Mouse (Mus musculus) ovary, adult 18-20 months (tissue): ENCODE results near the gene Elk4.
A peak's percentile ranks its signal among the peaks of the same experiment; 100 is the strongest.

Source experiments
- DNase-seq: peaks from one replicate; pipeline ENCODE4 v3.0.0; 2022; ENCODE audit warnings: low spot score, mixed read lengths

The Elk4 gene

DNA sequence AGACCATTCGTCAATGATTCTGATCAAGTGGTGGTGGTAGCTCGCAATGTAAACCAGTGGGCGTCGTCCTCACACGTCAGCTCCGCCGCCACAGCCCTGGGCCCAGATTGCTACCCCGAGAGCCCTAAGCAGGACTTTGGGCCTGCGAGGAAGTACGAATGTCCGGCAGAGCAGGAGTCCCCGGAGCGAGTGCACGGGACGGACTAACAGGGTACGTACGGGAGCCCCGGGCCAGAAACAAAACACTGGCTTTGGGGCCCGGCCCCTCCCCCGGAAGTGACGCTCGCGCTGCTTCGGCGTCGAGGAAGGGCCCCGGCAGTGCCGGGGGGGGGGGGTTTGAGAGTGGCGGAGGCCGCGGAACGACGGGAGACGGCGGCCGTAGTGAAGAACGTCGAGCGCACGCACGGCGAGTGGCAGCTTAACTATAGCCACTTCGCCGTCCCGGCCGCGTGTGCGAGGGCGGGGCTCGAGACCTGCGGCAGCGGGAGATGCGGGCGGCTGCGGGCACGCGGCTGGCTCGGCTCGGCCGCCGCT is at the start of gene Elk4:
Elk4 (plus strand) TSS at position 326 of the 534 bp plus-strand sequence.
- peak; percentile 84 for DNase-seq

DNA sequence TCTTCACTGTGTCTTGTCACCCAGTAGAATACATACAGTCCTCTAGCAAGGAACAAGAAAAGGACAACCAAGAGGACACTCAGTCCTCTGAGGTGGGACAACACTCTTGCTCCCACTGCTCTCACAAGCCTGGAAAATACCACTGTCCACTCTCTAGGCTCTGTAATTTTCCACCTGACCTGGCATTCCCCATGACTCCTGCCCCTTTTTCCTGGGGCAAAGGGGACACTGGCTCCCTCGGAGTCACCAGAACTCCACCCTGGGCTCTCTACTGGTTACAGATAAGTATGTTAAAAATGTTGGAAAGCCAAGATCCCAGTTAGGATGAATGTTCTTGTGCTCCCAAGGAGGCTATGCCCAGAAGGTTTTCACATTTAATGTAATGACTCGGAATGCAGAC is 46.4 kb upstream of the Elk4 start:
- no peak for DNase-seq

DNA sequence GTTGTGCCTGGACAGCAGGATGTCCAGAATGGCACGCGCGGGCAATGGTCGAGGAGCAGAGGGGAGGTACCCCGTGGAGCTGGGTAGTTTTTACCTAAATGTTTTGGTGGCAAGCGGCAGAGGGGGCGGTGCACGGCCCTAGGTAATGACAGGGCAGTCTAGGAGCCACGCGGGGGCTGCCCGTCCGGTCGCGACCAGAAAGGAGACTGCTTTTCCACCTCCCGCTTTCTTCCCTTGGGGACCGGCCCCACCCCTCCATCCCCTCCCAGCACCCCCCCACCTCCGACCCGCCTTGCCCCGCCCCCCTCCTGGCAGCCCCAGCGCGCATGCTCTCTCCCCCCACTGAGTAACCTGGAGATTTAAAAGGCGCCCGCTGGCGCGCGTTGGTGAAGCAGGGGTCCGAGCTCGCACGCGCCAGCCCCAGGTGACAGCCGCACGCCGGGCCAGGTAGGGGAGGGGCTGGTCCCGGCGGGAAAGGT is 44.8 kb upstream of the Elk4 start, which contains the start of gene Slc45a3:
Slc45a3 (plus strand) TSS at position 362 of the 479 bp plus-strand sequence.
- DNase-seq, result no peak

DNA sequence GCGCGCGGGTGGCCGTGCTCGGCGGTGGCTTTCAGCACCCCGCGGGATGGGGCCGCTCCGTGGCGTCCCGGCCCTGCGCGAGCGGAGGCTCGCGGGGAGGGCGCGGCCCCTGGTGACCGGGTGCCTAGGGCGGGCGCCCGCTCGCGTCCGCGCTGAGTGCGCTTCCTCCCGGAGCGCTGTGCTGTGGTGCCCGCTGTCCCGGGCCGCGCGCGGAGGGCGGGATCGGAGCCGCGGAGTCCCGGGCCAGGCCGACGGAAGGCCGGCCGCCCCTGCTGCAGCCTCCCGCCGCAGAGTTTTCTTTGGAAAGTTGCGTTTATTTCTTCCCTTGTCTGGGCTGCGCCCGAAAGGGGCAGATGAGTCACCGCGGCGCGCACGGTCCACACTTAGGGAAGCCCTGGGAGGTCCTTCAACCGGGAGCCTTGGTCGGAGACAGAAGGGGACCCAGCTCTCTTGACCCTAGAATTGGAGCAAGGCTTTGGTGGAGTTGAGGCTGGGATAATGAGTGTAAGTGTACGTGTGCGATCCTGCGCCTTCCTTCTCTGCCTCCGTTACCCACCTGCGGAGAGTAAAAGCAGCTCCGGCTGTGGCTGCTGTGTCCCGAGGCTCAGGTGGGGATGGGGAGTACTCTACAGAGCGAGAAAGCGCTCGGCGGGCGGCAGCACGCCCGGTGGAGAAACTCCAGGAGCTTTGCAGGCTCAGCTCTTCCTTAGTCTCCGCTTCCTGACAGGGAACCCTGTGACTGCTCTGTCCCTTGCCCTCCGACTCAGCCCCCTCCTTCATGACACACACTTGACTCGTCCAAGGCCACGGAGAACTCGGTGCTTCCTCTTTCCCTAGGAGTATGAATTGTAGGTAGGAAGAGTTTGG is 44.1 kb upstream of the Elk4 start:
- DNase-seq, result no peak

DNA sequence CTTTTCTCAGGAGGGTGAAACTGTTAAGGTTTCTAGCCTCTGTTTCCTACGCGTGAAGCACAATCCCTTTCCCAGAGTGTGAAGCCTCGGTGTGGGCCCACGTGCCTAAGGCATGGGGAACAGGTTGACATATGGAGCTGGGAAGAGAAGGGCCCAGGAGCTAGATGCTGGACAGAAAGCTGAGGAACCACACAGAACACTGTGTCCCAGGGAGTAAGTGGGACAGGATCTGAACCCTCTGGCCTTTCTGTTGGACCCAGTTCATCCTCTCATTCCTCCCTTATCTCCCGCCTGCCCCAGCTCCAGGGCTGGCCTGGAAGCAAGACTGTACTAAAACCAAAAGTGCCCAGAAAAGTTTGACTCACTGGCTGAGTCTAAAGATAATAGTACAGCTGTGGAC is 43.3 kb upstream of the Elk4 start:
- DNase-seq, result no peak

DNA sequence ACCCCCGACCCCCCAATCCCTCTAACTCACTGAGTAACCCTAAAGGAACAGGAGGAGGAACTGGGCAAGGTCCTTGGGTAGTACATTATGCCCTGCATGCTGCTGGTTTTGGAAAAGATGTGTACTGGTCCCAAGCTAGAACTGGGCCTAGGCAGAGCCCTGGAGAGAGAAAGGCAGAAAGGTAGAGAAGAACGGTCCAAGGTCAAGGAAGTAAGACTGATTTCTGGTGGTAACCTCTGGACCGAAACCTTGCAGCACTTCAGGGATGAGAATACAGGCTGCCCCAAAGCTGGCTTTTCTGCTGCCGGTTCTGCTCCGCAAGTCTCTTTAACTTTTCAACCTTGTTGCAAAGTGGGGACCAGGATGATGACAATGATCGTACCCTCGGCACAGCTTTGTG is 42.8 kb upstream of the Elk4 start:
- DNase-seq, result no peak

DNA sequence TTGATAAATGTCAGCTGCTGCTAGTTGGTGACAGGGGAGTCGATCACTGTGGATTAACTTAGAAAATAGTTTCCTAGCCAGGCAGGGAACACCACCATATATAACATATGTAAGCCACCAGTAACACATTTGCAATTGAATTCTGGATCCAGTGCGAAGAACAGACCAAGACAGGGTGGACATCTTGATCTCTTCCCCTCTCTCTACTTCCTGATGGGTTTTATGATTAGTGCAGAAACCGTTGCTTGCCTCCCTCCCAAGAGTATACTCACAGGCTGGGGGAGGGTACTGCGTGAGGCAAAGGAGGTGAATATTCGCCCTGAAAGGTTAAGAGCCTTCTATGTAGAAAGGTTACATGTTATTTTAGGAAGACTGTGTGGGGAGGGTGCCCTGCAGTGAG is 41.6 kb upstream of the Elk4 start:
- DNase-seq, result no peak

DNA sequence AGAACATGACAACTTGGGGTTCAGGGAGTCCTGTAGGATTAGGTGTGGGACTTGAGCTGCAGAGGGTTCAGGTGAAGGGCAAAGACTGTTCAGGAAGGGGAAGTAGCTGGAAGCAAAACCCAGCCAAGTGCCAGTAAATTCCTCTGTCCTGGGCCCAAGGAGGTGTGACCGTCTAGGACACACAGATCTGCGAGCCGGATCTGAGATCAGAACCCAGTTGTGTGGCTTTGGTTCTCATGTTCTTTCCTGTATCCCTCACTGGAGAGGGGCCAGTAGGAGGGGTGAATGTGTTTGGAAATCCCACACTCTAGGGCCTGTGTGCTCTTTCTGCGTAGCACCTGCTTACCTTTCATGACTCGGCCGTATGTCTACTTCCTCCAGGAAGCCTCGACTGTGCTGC is 40.1 kb upstream of the Elk4 start:
- DNase-seq, result no peak

DNA sequence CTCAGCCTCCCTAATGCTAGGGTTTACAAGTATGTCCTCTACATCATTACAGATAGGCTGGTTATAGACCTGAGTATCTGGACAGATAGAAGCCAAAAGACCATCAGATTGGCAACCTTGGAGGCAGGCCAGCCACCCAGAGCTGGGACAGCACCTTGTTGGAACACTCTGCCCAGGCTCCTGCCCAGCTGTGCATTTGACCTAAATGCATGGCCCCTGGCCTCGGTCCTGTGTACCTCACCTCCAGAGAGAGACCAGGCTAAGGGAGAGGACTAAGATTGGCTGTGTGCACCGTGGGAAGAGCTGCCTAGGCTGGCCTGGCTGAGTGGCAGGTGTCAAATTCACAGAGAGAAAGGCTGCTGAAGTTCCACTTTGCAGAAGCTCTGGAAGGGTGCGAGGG is 38.9 kb upstream of the Elk4 start:
- no peak for DNase-seq

DNA sequence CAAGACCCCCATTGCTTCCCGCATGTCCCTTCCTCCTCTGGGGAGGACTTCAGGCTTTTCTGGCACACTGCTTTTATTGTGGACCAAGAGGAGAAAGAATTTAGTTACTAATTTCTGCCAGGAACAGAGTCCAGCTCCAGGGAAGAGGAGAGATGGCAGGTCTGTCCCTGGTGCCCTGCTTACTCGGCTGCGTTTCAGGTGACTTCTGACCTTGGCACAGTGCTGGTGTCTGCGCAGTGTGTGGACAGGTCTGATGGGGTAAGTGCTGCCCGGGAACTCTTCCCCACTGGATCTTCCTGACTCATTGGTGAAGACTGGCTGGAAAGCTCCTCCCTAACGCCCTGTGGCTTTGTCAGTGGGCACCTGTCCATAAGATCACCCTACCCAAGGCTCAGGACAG is 38.4 kb upstream of the Elk4 start:
- DNase-seq, result no peak

DNA sequence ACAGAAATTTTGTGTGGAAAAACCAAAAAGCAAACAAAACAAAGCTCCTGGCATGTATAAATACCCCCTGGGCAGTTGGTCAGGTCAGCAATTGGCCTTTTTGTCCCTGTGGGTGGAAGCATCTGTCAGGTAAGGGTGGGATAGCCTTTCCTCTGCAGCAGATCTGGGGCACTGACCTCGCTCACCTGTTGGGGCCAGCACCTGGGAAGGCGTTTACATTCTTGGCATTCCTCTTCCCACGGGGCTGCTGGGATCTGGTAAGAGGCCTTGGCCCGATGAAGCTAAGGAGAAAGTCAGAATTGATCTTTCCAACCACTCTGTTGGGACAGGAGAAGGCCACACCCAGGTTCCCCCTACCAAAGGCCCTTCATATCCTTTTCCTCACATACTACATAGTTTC is 37.6 kb upstream of the Elk4 start:
- DNase-seq, result no peak

DNA sequence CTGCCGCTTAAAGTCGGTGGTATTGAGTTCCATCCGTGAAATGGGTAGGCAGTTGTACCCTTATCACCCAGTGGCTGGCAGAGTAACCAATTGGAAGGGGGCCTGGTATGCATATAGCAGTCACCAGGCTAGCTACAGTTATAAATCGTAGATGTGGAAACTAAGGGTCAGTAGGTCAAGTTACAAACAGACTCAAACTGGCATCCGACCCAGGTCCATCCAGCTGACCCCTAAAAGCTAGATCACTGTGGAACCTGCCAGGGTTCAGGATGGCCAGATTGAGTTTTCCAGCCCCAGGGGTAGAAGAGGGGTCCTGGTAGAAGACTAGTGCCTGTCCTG is 37.1 kb upstream of the Elk4 start:
- DNase-seq, result no peak

DNA sequence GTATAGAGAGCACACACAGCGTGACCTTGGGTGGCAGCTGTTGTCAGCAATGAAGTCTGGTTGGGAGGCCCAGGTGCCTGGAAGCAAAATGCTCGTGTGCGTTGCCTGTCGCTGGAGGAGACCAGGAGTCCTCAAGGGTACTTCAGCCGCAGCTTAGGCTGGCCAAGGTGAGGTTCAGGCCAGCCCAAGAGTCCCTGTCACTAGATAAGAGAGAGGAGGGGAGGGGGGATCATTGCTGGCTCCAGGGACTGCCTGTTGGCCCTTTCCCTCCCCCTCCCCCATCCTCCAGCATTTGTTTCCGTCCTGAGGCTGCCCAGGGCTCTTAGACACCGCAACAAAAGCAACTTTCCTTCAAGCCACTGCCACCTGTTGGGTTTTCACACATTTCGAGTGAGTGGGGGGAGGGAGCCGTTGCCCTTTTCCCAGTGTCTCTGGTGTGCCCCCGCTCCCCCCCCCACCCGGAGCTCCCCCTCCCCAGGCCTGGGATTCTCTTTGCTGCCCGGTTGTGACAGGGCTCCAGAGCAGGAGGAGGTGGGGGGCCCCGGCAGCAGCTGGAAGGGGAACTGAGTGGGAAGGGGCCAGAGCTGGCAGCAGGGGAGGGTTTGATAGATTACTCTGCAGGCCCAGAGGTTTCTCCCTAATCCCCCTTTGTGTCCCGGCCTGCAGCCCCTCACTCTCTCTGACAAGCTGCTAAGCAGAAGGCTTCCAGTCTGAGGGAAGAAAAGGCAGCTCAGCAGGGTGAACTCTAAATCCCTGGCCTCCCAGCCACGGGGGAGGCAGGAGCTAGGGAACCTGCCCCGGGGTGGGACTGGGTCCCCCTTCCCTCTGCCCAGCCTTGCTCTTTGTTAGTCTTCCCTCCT is 36.5 kb upstream of the Elk4 start:
- no peak for DNase-seq

DNA sequence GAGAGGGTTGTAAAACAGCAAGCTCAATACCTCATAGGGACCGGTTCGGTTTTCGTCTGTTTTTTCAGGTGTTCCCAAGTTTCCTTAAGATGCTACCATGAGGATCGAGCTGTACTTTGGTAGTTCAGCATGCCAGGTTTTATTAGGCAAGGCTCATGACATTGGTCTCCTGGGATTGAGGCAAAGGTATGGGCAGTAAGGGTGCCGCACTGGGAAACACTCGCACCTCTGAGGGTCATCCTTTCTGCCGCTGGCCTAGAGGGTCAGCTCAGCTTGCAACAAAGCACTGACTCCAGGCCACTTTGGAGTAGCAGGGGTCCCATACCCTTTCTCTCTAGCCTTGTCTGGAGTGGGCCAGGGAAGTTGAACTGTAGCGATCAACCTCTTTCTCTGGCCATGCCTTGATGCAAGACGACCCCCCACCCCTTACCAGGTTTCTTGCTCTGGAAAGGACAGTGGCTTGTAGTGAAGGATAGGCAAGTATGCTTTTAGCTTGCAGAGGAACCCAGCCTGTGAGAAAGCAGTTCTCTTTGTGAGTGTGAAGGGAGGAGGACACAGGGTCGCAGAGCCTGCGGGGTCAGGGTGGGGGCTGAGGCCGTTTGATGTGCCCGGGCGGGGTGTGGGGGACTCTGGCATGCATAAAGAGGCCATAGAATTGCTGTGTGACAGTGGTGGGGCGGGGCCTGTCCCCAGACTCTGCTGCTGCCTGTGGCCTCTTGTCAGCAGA is 35.5 kb upstream of the Elk4 start:
- DNase-seq, result no peak

DNA sequence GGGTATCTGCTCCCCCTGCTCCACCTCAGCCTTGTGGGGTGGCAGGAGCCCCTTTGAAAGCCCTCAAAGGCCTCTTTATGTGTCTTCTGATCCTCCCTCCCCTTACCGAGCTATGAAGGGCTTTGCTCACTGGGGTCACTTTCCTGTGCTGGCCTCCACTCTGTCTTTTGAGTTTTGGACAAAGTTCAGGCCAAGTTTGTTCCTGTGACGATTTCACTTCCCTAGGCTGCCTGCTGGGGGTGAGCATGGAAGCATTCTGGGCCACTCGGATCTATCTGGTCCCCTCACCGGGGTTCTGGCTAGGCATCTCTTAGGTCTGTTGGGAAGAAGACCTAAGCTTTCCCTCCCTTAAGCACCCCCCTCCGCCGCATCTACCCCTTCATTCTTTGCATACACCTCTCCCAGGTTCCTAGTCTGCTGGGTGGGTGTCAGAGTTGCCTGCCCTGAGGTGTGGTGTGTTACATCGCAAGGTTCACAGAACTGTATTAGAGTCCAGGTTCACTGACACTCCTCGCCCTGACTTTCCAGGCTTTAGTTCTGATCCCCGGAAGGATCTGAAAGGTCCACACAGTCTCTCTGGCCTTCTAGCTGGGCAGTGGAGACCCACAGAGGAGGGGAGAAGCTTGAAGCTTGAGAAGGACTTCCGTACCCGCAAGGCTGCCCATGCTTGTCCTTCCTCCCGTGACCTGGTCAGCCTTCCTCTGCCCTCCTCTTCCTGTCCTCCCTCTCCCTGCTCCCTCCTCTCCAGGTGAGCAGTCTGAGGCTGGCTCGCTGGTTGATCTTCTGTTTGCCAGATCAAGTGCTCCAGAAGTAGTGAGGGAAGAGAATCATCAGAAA is 34.7 kb upstream of the Elk4 start:
- no peak for DNase-seq

DNA sequence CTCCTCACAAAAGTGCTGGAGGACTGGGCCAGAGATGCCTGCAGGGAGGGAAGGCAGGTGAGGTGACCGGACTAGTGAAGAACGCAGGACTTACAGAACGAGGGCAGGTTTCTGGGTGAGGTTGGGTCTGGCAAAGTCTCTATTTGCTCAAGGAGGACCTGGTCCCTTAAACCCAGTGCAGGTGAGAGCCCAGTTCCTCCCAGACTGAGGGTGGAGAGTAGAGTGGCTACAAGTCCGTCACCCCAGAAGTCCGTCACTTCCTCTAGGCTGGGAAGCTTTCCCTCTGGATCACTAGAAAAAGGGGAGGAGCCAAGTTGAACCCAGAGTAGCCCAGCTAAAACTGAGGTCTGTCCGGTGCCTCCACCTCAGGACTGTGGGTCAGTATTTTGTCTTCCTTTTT is 33.4 kb upstream of the Elk4 start:
- DNase-seq, result no peak

DNA sequence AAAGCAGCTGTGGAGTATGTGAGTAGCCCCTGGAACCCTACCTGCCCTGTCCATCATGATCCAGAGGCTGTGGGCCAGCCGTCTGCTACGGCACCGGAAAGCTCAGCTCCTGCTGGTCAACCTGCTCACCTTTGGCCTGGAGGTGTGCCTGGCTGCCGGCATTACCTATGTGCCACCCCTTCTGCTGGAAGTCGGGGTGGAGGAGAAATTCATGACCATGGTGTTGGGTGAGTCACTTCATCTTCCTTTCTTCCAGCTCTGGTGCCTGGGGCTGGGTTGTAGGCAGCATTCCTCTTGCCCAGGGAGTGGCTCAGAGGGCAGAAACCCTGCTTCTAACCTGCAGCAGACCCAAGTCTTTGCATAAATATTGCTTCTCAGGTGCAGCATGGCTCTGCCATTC is 30.5 kb upstream of the Elk4 start:
- DNase-seq, result no peak

DNA sequence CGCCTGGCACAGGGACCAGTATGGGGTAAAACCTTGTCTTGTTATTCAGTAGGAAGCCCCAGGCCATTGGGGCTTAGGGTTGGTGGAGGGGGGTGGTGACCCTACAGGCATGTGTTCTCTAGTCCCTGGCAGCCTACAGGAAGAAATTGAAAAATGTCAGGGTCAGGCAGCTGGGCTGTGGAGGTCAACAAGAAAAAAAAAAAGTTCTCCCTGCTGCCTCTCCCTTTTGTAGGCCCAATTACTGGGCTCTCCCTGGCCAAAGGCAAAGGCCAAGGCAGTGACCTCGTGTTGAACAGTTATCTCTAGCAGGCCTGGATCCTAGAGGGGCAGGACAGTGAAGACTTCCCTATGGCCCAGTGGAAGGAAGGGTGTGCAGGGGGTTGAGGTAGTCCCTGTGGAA is 26.9 kb upstream of the Elk4 start:
- peak; percentile 78 for DNase-seq

DNA sequence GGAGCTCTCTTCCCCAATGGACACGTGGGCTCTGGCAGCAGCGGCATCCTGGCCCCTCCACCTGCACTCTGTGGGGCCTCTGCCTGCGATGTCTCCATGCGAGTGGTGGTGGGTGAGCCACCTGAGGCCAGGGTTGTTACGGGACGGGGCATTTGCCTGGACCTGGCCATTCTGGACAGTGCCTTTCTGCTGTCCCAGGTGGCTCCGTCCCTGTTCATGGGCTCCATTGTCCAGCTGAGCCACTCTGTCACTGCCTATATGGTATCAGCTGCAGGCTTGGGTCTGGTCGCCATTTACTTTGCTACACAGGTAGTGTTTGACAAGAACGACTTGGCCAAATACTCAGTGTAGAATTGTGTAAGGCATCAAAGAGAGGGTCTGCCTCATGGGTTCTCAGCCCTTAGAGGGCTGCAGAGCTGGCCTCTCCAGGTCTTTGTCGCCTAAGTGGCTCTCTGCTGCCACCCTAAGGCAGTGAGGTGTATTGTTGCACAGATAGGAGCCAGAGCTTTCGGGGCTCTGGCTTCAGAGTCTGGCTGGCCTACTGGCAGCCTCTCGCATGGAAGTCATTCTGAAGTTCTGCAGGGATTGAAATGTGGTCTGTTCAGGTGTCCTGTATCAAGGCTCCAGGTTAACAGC is 25.9 kb upstream of the Elk4 start:
- DNase-seq, result no peak

DNA sequence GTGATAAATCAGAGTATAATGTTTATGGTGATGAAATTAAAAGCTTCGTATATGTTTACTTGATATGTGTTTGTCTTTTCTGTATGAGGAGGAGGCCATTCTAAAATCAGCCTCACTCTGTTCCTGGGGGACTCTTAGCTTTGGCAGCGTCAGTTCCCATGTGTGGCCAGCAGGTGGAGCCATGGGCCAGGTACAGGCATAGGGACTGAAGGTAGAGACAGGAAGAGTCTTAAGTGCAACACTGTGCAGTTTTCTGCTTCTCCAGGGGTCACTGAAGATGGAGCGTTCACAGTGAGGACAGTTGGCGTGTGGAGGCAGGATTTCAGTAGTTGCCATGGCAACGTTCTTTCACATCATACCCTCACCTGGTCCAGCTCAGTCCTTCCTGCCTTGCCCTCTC is 24.5 kb upstream of the Elk4 start:
- no peak for DNase-seq

DNA sequence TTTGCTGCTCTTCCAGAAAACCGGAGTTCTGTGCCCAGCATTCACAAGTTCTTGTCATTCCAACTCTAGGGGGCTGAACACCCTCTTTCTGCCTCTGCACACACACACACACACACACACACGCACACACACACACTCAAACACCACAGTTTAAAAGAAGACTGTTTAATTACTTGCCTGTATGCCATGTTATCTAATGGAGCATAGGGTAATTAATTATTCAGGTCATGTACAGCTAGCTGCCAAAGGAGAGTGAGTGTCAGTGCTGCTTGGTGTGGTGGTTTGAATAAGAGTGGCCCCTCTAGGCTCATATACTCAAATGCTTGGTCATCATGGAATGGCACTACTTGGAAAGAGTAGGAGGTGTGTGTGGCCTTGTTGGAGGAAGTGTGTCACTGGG is 23.6 kb upstream of the Elk4 start:
- no peak for DNase-seq
